In genomic region chr13:116705611-116706386, GRCm38 (mm10) we compare ENCODE assay signal across 8 mouse cellular contexts.
DNase-seq lines count a peak whose midpoint lies in the region; ATAC-seq and TF ChIP-seq lines count a peak whose summit lies in the region.

No protein-coding gene starts in this region.

- peak overlapping the region; percentile 71 for H3K4me2 ChIP-seq in forebrain, embryonic 11.5 days (ENCODE audit: low read depth, low read length, severe bottlenecking)
- peak overlapping the region; percentile 63 for H3K4me2 ChIP-seq in limb, embryonic 13.5 days (replicated peaks)

- H3K27me3 ChIP-seq in forebrain, embryonic 11.5 days (ENCODE audit: control insufficient read depth, insufficient read depth, low read length): peaks cover 25% of the 10 kb centered on the region; the same call in 1 of the 2 replicates
- peaks cover 74% of the 10 kb centered on the region for H3K27me3 ChIP-seq in limb, embryonic 13.5 days

- under 1% methylated on average over 39 of the region's 39 CpGs for WGBS in forebrain, embryonic 11.5 days
- under 1% methylated on average over 39 of the region's 39 CpGs for WGBS in limb, embryonic 13.5 days

- intact Hi-C loops in gastrocnemius, adult 2 months (cut with DNase I): no loop called here

- peak; percentile 22 for DNase-seq in gastrocnemius, adult 2 months
- DNase-seq in gastrocnemius, adult 8-10 months (ENCODE audit: low spot score in 2 of 2): no peak
- peak; percentile 3 for DNase-seq in CD4-positive helper T cell, adult 2 months (ENCODE audit: low read depth, low spot score)
- DNase-seq in forebrain, embryonic 11.5 days (ENCODE audit: low spot score): peak; percentile 75
- peak; percentile 73 for DNase-seq in retina, postnatal 1 day
- DNase-seq in cerebellum, adult 11 months: no peak

- H3K4me1 ChIP-seq in forebrain, embryonic 11.5 days (replicated peaks; ENCODE audit: control insufficient read depth, insufficient read depth, low read length): peaks cover 6% of the 10 kb centered on the region; the same call in 1 of the 2 replicates
- peaks cover 18% of the 10 kb centered on the region for H3K4me1 ChIP-seq in limb, embryonic 13.5 days

- peak overlapping the region; percentile 28 for H3K27ac ChIP-seq in gastrocnemius, adult 2 months
- 0 out of 2 replicates have a peak overlapping the region, but pooled peaks have one; percentile 0 for H3K27ac ChIP-seq in forebrain, embryonic 11.5 days (ENCODE audit: low read depth, low read length)
- no peak overlapping the region for H3K27ac ChIP-seq in limb, embryonic 13.5 days

- peak overlapping the region; percentile 52 for H3K4me3 ChIP-seq in gastrocnemius, adult 2 months
- peak overlapping the region; percentile 35 for H3K4me3 ChIP-seq in forebrain, embryonic 11.5 days (ENCODE audit: low read depth, low read length)
- H3K4me3 ChIP-seq in limb, embryonic 13.5 days: peak overlapping the region; percentile 38

- no peak for TF ChIP-seq CTCF in gastrocnemius, adult 2 months (IDR thresholded peaks at IDR 0.05)

- H3K9me3 ChIP-seq in forebrain, embryonic 11.5 days (ENCODE audit: control insufficient read depth, low read length): no peaks in the 10 kb centered on the region
- H3K9me3 ChIP-seq in limb, embryonic 13.5 days: no peaks in the 10 kb centered on the region

- H3K9ac ChIP-seq in forebrain, embryonic 11.5 days (ENCODE audit: low read length): peak overlapping the region; percentile 49
- peak overlapping the region; percentile 31; the same call in 1 of the 2 replicates for H3K9ac ChIP-seq in limb, embryonic 13.5 days

- peak; percentile 68 for ATAC-seq in forebrain, embryonic 11.5 days (replicated peaks; ENCODE audit: low FRiP score)
- peak; percentile 68 for ATAC-seq in limb, embryonic 13.5 days (ENCODE audit: low FRiP score, low read depth)
- no peak for ATAC-seq in erythroid progenitor cell, adult 5-6 weeks (replicated peaks; ENCODE audit: low FRiP score, poor library complexity, severe bottlenecking)

- no peaks in the 10 kb centered on the region for H3K36me3 ChIP-seq in forebrain, embryonic 11.5 days (ENCODE audit: control insufficient read depth, insufficient read depth, low read length)
- H3K36me3 ChIP-seq in limb, embryonic 13.5 days: no peaks in the 10 kb centered on the region

Comparison
In these comparisons a context has a peak if more than half of its experiments do, and no peak if none do; other contexts are left out.
1. DNase-seq: peak in gastrocnemius, adult 2 months (single experiment), CD4-positive helper T cell, adult 2 months (single experiment), forebrain, embryonic 11.5 days (single experiment) and retina, postnatal 1 day (single experiment); none in gastrocnemius, adult 8-10 months (0 of 2) and cerebellum, adult 11 months (single experiment).
2. Peak in every context shown above with its lines, with median percentiles within 50 percentile points of each other: H3K4me3 ChIP-seq.